Comparison of ENCODE assay signal across 8 mouse cellular contexts in the genomic region with DNA sequence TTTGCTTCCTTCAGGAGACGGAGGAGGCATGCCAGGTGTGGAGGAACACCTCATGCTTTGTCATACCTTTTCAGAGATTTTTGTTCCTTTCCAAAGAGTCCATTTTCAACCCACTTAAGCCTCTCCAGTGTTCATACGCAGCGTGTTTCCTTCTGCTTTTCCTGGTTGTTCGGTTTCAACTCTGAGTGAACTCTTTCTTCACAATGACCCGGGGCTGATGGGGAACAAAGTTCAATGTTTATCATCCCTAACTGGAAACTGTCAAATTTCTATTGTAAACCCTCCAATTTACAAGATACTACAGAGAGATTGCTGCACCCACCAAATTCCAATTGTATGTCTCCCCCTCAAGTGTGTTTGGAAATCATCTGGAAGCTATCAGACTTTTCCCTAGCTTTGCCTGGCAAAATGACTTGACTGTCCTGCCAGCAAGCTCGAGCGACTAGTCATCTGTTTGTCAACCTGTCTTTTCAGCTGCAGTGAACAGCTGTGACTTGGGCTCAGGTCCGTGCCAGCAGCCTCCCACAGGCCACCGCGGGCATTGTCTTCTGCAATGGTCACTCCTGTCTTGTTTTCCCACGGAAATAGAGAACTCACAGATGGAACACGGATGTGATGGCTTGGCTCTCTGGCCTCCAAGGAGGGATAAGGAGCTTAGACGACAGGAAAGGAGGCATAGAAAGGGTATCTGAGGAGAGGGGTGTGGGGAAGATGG. TPM values are rescaled to one million over a fixed set of nuclear protein-coding genes. Genes with fewer than 3 reads are reported as not detected.
DNase-seq lines count a peak whose midpoint lies in the region; ATAC-seq lines count a peak whose summit lies in the region.
"Had no signal": no experiment of that assay in that cellular context is flagged by ENCODE, and none has a peak within 500 bp of the region (broad histone marks: within the 10 kb centered on the region; RNA-seq: fewer than 3 reads in every experiment).

No protein-coding gene starts in this region.

- ATAC-seq in megakaryocyte progenitor cell, adult 5-6 weeks (replicated peaks; ENCODE audit: poor library complexity) = no peak

- peak; percentile 28 to 47 for DNase-seq in urinary bladder, adult 18-20 months (ENCODE audit: low spot score in 2 of 2)
- no peak for DNase-seq in urinary bladder, postnatal 10 days (ENCODE audit: low spot score)
- DNase-seq in heart, adult 11 months = peak; percentile 98
- peak; percentile 35 to 38 for DNase-seq in layer of hippocampus, postnatal 10 days (ENCODE audit: low spot score in 2 of 2)
- DNase-seq in left cerebral cortex, adult 18-20 months (ENCODE audit: low spot score in 2 of 2) = no peak
- DNase-seq in left cerebral cortex, adult 8-10 months (ENCODE audit: low spot score in 2 of 2) = no peak
- DNase-seq: adrenal gland, postnatal 25 days had no signal

RNA-seq across cellular contexts. Expression of a gene that starts 3.0 kb away (rescaled TPM):
- total RNA-seq in layer of hippocampus, postnatal 10 days (2021) = 1 to 10 TPM; 2.8 to 5.9 TPM
- total RNA-seq in left cerebral cortex, adult 18-20 months (2021) = under 1 TPM in 1 of 2 experiments, not detected in 1; 0.72 TPM
- not detected in 2 replicates for total RNA-seq in megakaryocyte progenitor cell, adult 5-6 weeks (2015)
- total RNA-seq in megakaryocyte progenitor cell, adult 5-6 weeks (2017) = not detected in 2 replicates
- total RNA-seq in left cerebral cortex, adult 8-10 months (2022) = 1 to 10 TPM in 3 of 4 experiments, not detected in 1; 1.5 to 2.6 (median 2.4) TPM
- total RNA-seq: adrenal gland, postnatal 25 days had no signal

RNA-seq across cellular contexts. Expression of a gene that starts 39.3 kb away (rescaled TPM):
- 10 to 100 TPM in 1 of 2 experiments, 1 to 10 TPM in 1; 8.7 to 11.6 TPM for total RNA-seq in layer of hippocampus, postnatal 10 days (2021)
- 1 to 10 TPM; 5.5 to 7.6 TPM for total RNA-seq in left cerebral cortex, adult 18-20 months (2021)
- 12.6 and 15.9 TPM in 2 replicates for total RNA-seq in megakaryocyte progenitor cell, adult 5-6 weeks (2015)
- 3.7 and 6.9 TPM in 2 replicates for total RNA-seq in megakaryocyte progenitor cell, adult 5-6 weeks (2017)
- 10 to 100 TPM in 1 of 4 experiments, 1 to 10 TPM in 3; 7.5 to 12.2 (median 8.6) TPM for total RNA-seq in left cerebral cortex, adult 8-10 months (2022)

Comparison
In these comparisons a context has a peak if more than half of its experiments do, and no peak if none do; other contexts are left out.
1. DNase-seq: peak in urinary bladder, adult 18-20 months (2 of 2), heart, adult 11 months (single experiment) and layer of hippocampus, postnatal 10 days (2 of 2); none in urinary bladder, postnatal 10 days (single experiment), left cerebral cortex, adult 18-20 months (0 of 2) and left cerebral cortex, adult 8-10 months (0 of 2).